Mouse (Mus musculus) right cerebral cortex, postnatal 25 days (tissue): Measurements from ENCODE around the gene Henmt1.

ENCODE experiments used
- DNase-seq: peaks from one replicate; pipeline ENCODE4 v3.0.0; 2022

The Henmt1 gene

DNA sequence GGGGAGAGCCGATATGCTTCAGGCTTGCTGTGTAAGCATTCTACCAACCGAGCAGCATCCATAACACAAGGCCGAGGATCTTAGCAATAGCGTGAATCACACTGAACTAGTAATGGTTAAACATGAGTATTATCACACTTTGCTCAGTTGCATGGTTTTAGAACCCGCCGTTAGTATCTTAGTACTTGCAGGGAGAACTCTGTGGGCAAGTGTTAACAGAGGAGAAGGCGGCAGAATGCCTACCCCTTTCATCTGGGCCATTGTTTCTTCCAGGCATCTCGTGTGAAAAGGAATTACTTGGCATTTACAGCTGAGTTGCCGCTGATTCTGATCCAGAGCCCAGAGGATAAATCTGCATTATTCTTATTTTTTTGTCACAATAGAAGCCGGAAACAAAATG, 1.3 kb downstream of the Henmt1 start:
- DNase-seq: no peak

DNA sequence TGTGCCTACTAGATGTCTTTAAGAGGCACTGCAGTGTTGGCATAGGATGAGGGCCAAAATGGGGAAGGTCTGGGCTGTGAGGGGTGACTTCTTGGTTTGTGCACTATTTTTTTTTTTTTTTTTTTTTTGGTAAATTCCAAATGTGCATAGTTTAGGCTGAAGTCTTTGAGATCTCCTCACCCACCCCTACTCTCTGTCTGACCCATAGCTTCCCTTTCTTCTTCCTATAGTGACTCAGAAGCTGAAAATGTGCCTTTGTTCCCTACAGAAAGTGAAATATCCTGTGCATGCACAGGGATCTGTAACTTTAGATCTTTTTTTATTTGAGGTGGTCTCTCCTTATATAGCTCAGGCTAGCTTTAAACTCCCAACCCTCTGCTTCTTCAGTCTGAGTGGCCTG, 18.3 kb downstream of the Henmt1 start:
- DNase-seq: no peak

DNA sequence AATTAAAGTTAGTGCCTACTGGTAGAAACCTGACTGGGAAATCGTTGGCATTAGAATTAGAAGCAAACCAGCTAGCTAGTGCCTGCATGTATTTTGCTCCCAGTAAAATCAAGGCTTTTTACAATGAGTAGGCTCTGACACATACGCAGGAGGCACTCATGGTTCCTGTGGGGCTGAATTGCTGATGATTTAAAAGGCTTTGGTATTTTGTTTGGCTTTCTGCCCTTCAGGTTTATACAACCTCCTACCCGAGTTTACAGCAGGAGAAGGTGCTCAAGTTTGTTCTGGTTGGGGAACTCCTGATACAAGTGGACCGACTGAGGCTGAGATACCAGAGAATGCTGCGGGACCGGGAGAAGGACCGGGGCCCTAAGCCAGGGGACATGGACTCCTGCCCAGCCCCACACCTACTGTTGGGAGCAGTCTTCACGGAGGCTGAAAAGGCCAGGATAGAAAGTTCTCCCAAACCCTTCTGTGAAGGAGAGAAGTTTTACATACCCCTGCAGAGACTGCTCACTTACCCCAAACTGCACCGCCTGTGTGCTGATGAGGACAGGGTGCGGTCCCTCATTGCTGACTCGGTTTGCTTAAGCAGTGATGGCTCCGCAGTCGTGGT, 20.1 kb downstream of the Henmt1 start:
- no peak for DNase-seq

DNA sequence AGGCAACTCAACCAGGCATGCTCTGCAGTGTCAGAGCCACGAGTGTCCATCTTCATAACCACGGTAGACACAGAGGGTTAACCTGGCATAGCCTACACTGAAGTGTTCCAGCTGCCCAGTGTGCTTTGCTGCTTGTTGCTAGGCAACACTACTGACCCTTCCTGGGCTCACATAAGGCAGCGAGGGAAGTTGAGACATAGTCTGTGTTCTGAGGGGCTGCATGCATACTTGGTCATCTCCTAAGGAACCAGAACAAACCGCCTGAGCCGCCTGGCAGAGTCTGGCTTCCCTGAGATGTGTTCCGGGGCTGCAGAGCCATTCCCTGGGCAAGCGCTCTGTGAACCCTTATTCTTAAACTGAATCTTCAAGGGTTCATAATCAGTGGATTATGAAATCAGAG, 21.6 kb downstream of the Henmt1 start:
- no peak for DNase-seq

DNA sequence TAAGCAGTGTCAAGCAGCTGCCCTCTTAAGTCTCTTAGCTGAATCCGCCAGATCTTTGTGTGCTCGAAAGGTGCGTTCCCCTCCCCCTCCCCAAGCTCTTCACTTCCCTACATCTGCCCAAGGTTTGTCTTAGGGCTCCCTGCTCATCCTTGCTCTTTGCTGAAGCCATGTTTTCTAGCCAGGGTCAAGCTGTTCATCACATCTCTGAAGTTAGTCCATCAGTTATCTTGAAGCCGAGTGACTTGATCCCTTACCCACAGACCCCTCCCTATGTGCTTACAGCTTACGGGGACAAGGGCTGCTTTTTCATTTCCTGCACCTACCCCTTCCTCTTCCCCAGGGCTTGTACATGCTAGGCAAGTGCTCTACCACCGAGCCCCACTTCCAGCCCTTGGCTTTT, 22.0 kb downstream of the Henmt1 start:
- no peak for DNase-seq

DNA sequence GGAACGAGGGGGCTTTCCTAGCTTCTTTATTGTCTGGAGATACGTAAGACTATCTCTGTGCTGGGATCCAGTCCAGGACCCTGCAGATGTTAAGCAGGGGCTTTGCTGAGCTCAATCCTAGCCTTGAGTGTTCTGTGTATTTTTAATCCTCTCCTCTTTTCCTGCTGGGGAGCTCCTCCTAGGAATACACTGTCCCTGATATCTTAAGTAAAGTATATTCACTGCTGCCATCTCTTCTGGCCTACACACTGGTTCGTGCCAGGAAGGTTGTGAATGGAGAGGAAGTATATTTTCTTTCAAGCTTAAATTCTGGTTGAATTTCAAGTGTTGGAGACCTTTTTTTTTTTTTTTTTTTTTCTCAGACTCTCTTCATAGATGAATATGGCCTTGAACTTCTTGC, 23.6 kb downstream of the Henmt1 start:
- no peak for DNase-seq

DNA sequence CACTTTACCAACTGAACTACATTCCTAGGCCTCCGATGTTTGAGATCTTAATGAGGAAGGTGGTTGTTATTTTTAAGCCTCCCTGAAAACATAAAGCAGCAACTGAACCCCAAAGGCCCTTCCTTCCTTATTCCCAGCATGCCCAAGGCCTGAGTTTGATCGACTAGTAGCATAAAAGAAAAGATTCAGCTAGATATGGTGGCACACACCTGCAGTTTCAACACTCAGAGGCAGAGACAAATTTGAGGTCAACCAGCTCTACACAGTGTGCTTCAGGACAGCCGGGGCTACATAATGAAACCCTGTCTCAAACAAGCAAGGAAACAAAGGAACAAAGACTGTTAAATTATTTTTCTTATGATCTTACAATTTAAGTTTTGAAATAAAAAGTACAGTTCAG, 24.1 kb downstream of the Henmt1 start:
- DNase-seq: no peak

DNA sequence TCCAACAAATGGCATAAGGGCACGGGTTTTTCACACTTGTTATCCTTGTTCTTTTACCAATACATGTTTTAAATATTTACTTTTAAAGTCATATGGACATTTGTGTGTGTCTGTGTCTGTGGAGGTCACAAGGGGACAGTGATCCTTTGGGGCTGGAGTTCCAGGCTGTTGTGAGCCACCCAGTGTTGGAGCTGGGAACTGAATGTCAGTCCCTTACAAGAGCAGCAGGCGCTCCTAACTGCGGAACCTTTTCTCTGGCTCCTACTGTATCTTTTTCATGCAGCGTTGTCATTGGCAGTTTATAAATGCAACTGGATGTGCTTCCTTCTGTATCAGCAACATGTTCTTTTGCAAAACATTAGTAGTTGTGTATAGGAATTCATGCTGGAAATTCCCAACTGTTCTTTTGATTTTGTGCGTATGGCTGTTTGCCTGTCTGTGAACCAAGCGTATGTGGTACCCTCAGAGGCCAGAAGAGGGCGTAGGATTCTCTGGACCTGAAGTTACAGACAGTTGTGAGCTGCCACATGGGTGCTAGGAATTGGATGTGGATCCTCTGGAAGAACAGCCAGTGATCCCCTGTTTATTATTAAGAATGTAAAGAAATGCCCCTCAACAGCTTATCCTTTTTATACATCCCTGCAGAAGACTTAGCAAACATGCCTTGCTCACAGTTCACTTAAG, 24.8 kb downstream of the Henmt1 start:
- no peak for DNase-seq

DNA sequence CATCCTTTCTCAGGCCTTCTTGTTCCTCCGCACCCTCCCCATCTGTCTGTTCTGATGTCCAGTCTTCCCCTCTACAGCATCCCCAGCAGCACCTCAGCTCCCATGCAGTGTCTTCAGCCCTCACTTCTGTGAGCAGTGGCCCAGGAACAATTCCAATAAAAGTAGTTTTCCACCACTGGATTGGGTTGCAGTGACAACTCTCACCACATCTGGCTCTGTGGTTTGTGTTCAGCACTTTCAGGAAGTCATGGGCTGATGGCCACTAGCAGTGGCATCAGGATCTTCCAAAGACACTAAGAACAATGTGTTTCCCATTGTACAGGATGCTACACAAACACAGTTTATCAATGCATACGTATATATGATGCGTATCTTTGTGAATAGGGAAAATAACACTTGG, 26.4 kb downstream of the Henmt1 start:
- DNase-seq: no peak

DNA sequence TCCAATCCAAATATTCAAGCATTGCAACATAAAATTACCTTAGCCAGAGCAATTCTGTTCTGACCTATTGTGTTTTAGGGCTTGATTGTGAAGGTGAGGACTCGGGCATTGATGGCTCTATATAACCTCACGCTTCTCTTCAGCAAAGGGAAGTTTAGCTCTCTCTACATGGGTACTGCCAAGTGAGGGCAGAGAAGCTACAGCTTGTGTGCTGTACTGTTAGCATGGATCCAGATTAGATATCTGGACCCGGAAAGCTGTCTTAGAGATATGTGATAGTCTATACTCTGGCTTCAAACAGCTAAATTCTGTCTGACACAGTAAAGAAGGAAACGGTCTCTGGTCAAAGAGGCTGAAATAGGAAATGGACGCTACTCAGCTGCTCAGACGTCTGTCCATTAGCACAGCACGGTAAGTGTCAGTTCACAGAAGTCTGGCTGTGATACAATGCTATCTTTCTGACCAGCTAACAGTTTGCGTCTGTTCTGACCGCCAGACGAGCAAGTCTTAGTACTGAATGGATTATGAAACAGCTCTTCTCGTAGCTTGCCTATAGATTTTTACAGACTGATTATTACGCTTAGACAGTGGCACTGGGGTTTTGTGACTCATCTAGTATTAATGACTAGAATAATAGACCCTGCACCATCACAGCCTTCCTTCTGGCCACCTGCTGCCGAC, 34.4 kb downstream of the Henmt1 start:
- no peak for DNase-seq

DNA sequence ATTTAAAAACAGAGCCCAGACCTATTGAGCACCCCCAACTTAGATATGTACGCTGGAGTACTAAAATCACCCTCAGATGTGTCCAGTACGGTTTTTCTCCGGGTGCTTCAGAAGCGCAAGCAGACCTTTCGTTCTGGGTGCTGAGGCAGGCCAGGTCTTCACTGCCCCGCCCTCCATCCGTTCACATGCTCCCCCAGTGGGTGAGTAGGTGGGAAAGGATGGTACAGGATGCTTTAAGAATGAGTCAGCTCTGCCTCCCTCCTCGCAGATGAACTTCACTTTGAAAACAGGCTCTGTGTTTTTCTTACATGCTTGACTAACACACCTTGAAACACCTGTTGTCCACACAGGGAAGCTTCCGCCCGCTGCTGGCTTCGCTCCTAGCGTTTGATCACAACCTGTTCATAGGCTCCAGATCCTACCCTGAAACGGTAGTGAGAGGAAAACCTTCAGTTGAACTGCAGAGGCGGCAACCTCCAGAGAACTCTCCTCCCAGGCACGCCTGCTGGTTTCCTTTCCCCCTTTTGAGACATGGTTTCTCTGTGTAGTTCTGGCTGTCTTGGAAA, 35.3 kb downstream of the Henmt1 start:
- DNase-seq: peak; percentile 27

DNA sequence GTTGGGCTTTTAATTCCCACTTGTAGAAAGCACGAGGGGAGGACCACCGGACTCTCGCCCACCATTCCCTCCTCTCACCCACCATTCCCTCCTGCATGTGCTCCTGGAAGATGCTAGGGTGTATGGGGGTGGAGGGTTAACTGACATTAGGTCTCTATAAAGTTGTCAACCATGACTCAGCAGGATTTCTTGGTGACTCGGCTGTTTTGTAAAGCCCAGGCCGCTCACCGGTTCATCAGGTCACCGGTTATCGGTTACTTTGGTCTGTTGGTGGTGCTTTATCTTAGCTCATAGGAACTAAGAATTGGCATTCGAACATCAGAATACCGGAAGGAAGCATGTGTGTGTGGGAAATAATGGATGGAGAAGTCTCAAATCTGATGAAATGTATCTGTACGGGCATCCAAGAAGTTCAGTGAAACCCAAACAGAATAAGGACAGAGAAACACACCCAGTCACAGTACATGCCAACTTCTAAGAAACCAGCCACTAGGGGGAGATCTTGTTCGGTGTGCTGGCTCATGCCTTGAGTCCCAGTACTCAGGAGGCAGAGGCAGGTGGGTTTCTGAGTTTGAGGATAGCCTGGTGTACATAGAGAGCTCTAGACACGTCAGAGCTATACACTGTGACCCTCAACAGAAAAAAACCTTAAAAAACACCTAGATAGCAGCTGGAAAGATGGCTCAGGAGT, 37.8 kb downstream of the Henmt1 start:
- DNase-seq: no peak

DNA sequence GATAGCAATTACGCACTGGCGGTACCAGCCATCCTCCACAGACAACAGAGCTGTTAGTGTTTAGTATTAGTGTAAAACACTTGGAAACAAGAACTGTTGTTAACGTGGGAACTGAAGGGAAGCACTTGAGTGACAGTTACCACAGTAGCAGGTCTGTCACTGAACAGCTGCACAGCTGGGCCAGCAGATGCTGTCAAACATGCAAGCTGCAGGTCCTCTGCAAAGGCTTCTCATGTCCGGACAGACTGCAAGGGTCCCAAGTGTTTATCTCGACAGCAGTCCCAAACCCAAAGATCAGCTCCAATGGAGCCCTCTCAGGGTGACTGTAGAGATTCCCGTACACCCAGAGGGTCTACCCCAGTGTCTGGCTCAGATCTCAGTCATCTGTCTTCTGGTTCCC, 42.3 kb downstream of the Henmt1 start:
- DNase-seq: no peak

DNA sequence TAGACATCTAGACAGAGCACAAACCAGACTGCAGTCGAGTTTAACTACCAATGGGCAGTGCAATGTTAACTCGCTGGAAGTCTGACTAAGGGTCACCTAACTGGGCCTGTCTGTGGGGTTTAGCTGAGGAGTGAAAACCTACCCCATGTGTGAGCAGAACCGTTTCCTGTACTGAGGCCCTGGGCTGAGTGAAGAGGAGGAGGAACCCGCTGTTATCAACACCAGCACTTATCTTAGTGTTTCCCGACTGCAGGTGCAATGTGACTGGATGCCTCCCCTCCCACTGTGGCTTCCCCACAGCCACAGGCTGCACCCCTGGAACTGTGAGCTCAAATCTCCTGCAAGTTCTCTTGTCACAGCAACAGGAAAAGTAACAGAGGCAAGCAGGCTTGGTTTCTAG, 44.3 kb downstream of the Henmt1 start:
- no peak for DNase-seq

DNA sequence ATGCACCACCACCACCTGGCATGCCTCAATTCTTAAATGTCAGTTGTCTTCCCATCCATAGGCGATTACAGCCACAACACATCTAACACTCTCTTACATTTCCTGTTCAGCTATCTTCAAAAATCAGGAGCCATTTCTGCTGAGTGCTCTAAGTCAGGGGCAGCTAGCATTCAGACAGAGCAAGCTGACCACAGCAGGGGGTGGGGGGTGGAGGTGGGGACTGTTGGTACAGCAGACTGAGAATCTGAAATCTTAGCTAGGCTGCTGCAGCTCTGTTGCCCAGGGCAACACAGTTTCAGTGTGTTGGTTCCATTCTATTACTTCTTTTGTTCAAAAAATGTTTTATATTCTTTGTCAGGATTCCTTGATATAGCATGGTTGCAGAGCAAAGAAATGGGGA, 46.9 kb downstream of the Henmt1 start:
- no peak for DNase-seq

DNA sequence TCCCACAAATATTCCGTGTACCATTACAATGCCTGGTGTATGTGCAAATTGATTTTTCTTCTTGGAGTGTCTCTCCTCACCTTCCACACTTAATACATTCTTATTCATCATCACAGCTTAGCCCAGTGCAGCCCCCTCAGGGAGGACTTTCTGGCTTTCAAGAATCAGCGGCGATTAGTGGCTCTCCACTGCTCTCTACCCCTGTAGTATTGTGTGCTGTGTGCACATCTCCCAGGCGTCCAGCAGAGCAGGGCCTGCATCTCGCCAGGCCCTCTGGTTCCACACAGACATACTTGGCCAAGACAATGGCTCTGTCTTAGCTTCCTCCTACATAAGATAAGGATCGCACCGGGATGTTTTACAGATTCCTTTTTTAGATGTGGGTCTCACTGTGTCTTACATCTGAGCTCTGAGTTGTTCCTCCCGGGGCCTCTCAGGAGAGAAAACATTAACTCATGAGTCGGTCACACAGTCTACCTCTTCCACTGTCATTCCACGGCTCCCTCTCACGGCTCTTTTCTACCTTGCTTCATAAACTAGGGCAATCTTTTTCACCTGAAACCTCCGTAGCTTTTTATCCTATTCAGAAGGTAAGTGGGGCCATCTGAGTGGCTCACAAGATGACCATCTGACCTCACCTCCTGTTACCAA, 47.5 kb downstream of the Henmt1 start:
- no peak for DNase-seq

DNA sequence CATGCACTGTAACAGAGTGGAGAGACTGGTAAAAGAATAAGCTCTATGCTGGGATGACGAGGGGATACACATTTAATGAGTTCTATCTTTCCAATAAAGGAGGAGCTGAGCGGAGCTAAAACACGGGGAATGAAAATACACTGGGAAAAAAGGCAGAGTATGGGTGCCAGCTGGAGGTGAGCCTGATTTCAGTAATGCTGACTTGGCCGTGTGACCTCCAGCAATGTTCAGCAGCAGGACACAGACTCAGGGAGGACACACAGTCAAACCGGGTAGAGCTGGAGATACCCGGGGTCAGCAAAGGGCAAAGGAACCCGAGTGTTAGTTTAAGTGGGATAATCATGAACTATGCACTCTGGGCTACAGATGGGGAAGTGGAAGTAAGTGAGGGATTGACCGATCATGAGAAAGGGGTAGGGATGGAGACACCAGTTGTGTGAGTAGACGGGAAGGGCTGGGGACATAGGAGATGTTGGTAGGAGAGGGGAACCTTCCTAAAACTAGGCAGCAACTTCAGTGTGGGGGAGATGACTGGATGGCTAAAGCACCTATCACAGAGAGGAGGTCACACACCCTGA, 50.4 kb downstream of the Henmt1 start:
- no peak for DNase-seq

DNA sequence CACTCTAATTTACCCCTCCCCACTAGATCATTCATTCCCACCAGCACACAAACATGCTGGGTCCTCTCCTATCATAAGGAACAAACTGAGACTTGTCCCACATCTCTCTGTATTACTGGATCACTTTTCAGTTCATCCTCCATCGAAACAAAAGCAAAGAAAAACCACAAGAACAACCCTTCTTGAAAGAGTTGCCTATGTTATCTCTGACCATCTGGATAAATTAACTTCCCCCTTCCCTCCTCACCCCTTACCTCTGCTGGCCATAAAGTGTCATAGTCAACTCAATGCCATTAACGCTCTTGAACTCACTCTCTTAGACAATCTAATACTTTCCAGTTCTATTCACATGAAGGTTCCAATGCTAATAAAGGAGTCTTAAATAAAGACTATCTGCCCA, 54.8 kb downstream of the Henmt1 start:
- no peak for DNase-seq

DNA sequence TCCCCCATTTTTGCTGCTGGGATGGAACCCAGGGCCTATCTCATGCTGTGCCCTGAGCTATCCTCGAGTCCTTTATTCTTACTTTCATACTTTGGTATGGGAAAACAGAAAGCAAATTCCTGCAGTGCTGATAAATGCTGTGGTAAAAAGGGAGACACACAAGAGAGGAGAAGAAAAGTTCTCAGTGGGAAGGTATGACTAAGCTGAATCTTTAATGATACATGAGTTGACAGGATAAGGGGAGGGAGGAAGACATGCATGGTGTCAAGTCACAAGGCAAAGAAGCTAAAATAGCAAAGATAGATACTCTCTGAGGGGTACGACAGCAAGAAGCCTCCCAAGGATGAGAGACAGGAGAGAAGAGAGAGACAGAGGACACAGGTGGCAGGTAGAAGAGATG, 55.7 kb downstream of the Henmt1 start:
- DNase-seq: no peak

DNA sequence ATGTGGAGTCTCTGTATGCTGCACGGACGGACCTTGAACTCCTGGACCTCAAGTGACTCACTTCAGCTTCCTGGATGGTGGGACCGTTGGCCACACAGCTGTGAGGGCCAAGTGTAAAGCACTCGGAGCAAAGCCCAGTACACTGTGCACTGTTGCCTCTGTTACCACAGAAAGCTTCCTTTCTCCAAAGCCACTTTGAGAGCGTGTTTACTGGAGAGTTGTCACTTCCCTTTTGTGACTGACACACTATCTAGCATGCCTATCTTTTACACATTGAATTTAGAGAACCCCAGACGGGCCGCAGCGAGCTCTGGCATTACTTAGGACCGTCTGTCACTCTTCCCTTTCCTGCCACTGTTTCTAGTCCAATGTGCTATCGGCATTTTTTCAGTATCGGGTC, 57.6 kb downstream of the Henmt1 start:
- no peak for DNase-seq

DNA sequence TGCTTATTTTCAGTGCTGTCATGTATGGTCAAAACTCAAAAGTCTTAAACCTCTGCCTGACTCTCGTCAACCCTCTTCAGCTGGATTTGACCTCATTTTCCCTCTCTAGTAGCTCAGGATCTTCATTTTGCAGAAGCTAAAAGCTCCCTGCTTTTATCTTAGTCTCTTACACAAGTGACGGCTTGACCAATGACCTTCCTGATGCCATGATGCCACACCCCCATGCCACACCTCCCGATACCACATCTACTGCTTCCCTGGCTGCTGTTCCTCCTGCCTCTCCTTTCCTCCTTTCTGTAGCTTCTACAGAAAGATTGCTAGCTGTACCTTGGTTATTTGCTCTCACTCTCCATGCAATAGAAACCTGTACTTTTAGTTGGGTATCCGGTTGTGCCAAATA, 58.1 kb downstream of the Henmt1 start:
- DNase-seq: no peak

DNA sequence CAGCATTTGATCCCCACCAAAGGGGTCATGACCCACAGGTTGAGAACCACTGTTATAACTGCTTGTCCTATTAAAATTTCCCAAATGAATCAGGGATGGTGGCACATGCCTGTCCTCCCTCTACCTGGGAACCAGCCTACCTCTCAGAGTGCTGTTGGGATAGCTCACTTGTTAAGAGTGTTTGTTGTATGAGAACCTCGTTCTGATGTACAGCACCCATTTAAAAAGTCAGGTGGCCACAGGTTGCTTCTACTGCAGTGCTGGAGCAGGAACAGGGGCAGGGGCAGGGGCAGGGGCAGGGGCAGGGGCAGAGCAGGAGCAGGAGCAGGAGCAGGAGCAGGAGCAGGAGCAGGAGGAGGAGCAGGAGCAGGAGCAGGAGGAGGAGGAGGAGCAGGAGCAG, 59.5 kb downstream of the Henmt1 start:
- DNase-seq: no peak

DNA sequence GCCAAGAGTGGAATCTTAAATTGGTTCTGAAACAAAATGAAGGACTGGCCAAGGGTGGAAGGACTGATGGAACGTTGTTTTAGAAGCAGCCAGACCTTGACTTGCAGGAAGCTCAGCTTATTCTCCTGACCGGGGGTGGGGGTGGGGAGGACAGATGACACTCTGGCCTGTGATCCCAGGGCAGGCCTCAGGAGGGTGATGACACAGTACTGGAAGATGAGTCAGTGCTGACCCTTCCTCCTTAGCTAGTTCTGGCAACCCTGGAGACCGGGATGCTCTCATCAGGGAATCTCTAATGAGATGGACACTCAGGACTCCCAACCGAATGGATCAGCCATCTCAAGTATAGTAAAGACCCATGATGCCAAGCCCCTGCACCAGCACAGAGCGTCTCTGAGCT, 66.1 kb downstream of the Henmt1 start:
- DNase-seq: no peak
